Mouse (Mus musculus) spleen, postnatal 0 days (tissue): ENCODE results near the gene Adat1. TPM values are rescaled to one million over a fixed set of nuclear protein-coding genes. Genes with fewer than 3 reads are reported as not detected.

ENCODE experiments used
- polyA plus RNA-seq: library from polyadenylated mRNA; unstranded; fragments of >200 nt; fragmentation: Nextera tagmentation; extraction: Ambion mirVana; gene quantifications from 2 replicates; pipeline ENCODE4 v1.2.1, GENCODE M21; 2015

The Adat1 gene
- 4.4 and 4.8 TPM in 2 replicates for polyA plus RNA-seq

GRCm38 (mm10) chr8:111992013-111992702, at the start of gene Adat1:
Gene Adat1, minus strand, starts transcription at chr8:111992302.

GRCm38 (mm10) chr8:112014936-112015335, 22.8 kb upstream of the Adat1 start, which contains the start of gene Gm6793:
Gene Gm6793, minus strand, starts transcription at chr8:112015036.

GRCm38 (mm10) chr8:112010997-112011815, 19.1 kb upstream of the Adat1 start, which contains the start of the genes Kars and Terf2ip:
Gene Kars, minus strand, starts transcription at chr8:112011323.
Gene Terf2ip, plus strand, starts transcription at chr8:112011398.

GRCm38 (mm10) chr8:111940171-111941100, 51.7 kb downstream of the Adat1 start, which contains the start of gene Gabarapl2:
Gene Gabarapl2, plus strand, starts transcription at chr8:111940703.

GRCm38 (mm10) chr8:111933348-111934076, 58.6 kb downstream of the Adat1 start, which contains the start of gene Tmem231:
Gene Tmem231, minus strand, starts transcription at chr8:111933881.

Other genes with a start within 250 kb of the Adat1 start
- 10.6 and 15.5 TPM in 2 replicates for gene Bcar1, start 248.5 kb downstream of the Adat1 start, polyA plus RNA-seq
- gene Cfdp1, start 138.0 kb downstream of the Adat1 start, polyA plus RNA-seq: 109 and 110 TPM in 2 replicates
- 4.6 and 5.2 TPM in 2 replicates for gene Tmem170, start 115.6 kb downstream of the Adat1 start, polyA plus RNA-seq
- gene Chst5, start 81.9 kb downstream of the Adat1 start, polyA plus RNA-seq: not detected in 2 replicates
- 2.8 and 3.3 TPM in 2 replicates for gene Tmem231, start 58.4 kb downstream of the Adat1 start, polyA plus RNA-seq
- gene Gabarapl2, start 51.6 kb downstream of the Adat1 start, polyA plus RNA-seq: 233 and 243 TPM in 2 replicates
- 99.1 and 103 TPM in 2 replicates for gene Kars, start 19.0 kb upstream of the Adat1 start, polyA plus RNA-seq
- 9.4 and 10.1 TPM in 2 replicates for gene Terf2ip, start 19.1 kb upstream of the Adat1 start, polyA plus RNA-seq
- 0.37 and 0.69 TPM in 2 replicates for gene Gm6793, start 22.7 kb upstream of the Adat1 start, polyA plus RNA-seq